Mouse (Mus musculus) hindbrain, postnatal 0 days (tissue): ENCODE measurements around the gene Pum2. TPM values are rescaled to one million over a fixed set of nuclear protein-coding genes. Genes with fewer than 3 reads are reported as not detected.

Source experiments
- ATAC-seq: fragments of 200-750 bp; cut with Nextera tagmentation; 2 replicates; pipeline ENCODE4 v1.8.0; 2017; ENCODE audit warnings: mild to moderate bottlenecking, moderate TSS enrichment, moderate library complexity
- DNase-seq: peaks from one replicate; pipeline ENCODE4 v3.0.0-alpha.2; 2015; ENCODE audit warnings: low spot score
- H3K27ac ChIP-seq: fragments of 300-500 bp; sonication (generic); 2 replicates; pipeline ENCODE4 v1.5.1; 2014; ENCODE audit warnings: mild to moderate bottlenecking
- H3K27me3 ChIP-seq: fragments of 300-500 bp; sonication (generic); 2 replicates; pipeline ENCODE4 v1.6.1; 2014; ENCODE audit warnings: low read length, mixed read lengths; ENCODE audit not compliant: insufficient read depth
- H3K36me3 ChIP-seq: fragments of 300-500 bp; sonication (generic); 2 replicates; pipeline ENCODE4 v1.6.1; 2014; ENCODE audit warnings: low read length, mixed read lengths; ENCODE audit not compliant: insufficient read depth
- H3K4me1 ChIP-seq: fragments of 300-500 bp; sonication (generic); 2 replicates; pipeline ENCODE4 v1.6.1; 2014; ENCODE audit warnings: antibody characterized with exemption, low read length, mixed read lengths; ENCODE audit not compliant: insufficient read depth
- H3K4me2 ChIP-seq: fragments of 300-500 bp; sonication (generic); 2 replicates; pipeline ENCODE4 v1.6.1; 2014; ENCODE audit warnings: low read depth, mild to moderate bottlenecking, low read length, moderate library complexity, mixed read lengths
- H3K4me3 ChIP-seq: fragments of 300-500 bp; sonication (generic); 2 replicates; pipeline ENCODE4 v1.5.1; 2014; ENCODE audit warnings: low read length
- H3K9ac ChIP-seq: fragments of 300-500 bp; sonication (generic); replicated peaks from 2 replicates; pipeline ENCODE4 v1.6.1; 2014; ENCODE audit warnings: mild to moderate bottlenecking, low read length, moderate library complexity, mixed read lengths
- H3K9me3 ChIP-seq: fragments of 300-500 bp; sonication (generic); 2 replicates; pipeline ENCODE4 v1.6.1; 2016; ENCODE audit warnings: low read length, mixed read lengths
- CTCF ChIP-seq: IDR thresholded peaks from 2 replicates; pipeline ENCODE4 v1.5.1; 2016; ENCODE audit warnings: antibody characterized with exemption, control low read depth, low read depth
- WGBS: fragments of 180-500 bp; shearing (Covaris S2); extraction: QIAGEN DNeasy Blood & Tissue Kit; methylation state at CpG from one replicate; pipeline ENCODE4 v1.1.7; 2014; 5-methylcytosine and 5-hydroxymethylcytosine counted together
- polyA plus RNA-seq: library from polyadenylated mRNA; unstranded; fragments of >200 nt; fragmentation: Nextera tagmentation; extraction: Ambion mirVana; gene quantifications from 2 replicates; pipeline ENCODE4 v1.2.1, GENCODE M21; 2015
- total RNA-seq: library from RNA; depleted of rRNA; stranded (reverse); fragments of >200 nt; gene quantifications from 2 replicates; pipeline ENCODE4 v1.2.3, GENCODE M21; 2014

Pum2 gene
- total and polyA plus RNA-seq, 2 experiments from 2014 or later: 31.1 to 118 TPM

GRCm38 (mm10) chr12:8703988-8704387, 30.1 kb downstream of the Pum2 start:
- Histone ChIP-seq H3K36me3 (peaks cover 3% of the 10 kb centered on the region; the same call in 1 of the 2 replicates), H3K9ac (no peak overlapping the region), H3K27me3 (no peaks in the 10 kb centered on the region), H3K9me3 (no peaks in the 10 kb centered on the region), H3K27ac (no peak overlapping the region), H3K4me1 (no peaks in the 10 kb centered on the region), H3K4me3 (no peak overlapping the region), H3K4me2 (no peak overlapping the region)
- no peak for TF ChIP-seq CTCF
- no peak for ATAC-seq
- no peak for DNase-seq
- WGBS: 44% methylated on average over 1 of the region's 1 CpGs

GRCm38 (mm10) chr12:8708876-8709275, 34.9 kb downstream of the Pum2 start:
- DNase-seq (no peak), ATAC-seq (no peak)
- no peak overlapping the region for H3K4me2 ChIP-seq
- peaks cover 3% of the 10 kb centered on the region; the same call in 1 of the 2 replicates for H3K36me3 ChIP-seq
- TF ChIP-seq CTCF: no peak
- no peaks in the 10 kb centered on the region for H3K27me3 ChIP-seq
- H3K9me3 ChIP-seq: no peaks in the 10 kb centered on the region
- no peak overlapping the region for H3K27ac ChIP-seq
- H3K4me3 ChIP-seq: no peak overlapping the region
- no peaks in the 10 kb centered on the region for H3K4me1 ChIP-seq
- WGBS: 84% methylated on average over 2 of the region's 2 CpGs
- H3K9ac ChIP-seq: no peak overlapping the region

GRCm38 (mm10) chr12:8712665-8713064, 38.7 kb downstream of the Pum2 start:
- TF ChIP-seq CTCF: no peak

GRCm38 (mm10) chr12:8716093-8716492, 42.2 kb downstream of the Pum2 start:
- Histone ChIP-seq H3K9ac (no peak overlapping the region), H3K27me3 (no peaks in the 10 kb centered on the region), H3K4me2 (no peak overlapping the region), H3K4me1 (no peaks in the 10 kb centered on the region), H3K4me3 (no peak overlapping the region), H3K27ac (no peak overlapping the region), H3K9me3 (no peaks in the 10 kb centered on the region), H3K36me3 (no peaks in the 10 kb centered on the region)
- ATAC-seq (no peak), DNase-seq (no peak)
- TF ChIP-seq CTCF: no peak
- whole genome bisulfite sequencing: 89% methylated on average over 1 of the region's 1 CpGs

More at GRCm38 (mm10) chr12:8712665-8713064, 38.7 kb downstream of the Pum2 start:
- no peak overlapping the region for H3K4me3 ChIP-seq
- no peak for ATAC-seq
- H3K4me2 ChIP-seq: no peak overlapping the region
- WGBS: 86% methylated on average over 2 of the region's 2 CpGs
- no peaks in the 10 kb centered on the region; the same call in 1 of the 2 replicates for H3K36me3 ChIP-seq
- DNase-seq: no peak
- H3K27me3 ChIP-seq: no peaks in the 10 kb centered on the region
- no peak overlapping the region for H3K9ac ChIP-seq
- H3K9me3 ChIP-seq: no peaks in the 10 kb centered on the region
- no peaks in the 10 kb centered on the region for H3K4me1 ChIP-seq
- H3K27ac ChIP-seq: no peak overlapping the region

- Histone ChIP-seq H3K4me2 (no peak overlapping the region), H3K27me3 (no peaks in the 10 kb centered on the region), H3K4me1 (no peaks in the 10 kb centered on the region), H3K4me3 (no peak overlapping the region), H3K36me3 (peaks cover 9% of the 10 kb centered on the region), H3K9ac (no peak overlapping the region), H3K27ac (no peak overlapping the region), H3K9me3 (no peaks in the 10 kb centered on the region)
- WGBS: 65% methylated on average over 1 of the region's 1 CpGs
- DNase-seq (no peak), ATAC-seq (no peak)
- TF ChIP-seq CTCF: peak; percentile 42
These were observed 53.0 kb downstream of the Pum2 start for GRCm38 (mm10) chr12:8726890-8727289.

- peaks cover 9% of the 10 kb centered on the region for H3K36me3 ChIP-seq
- no peak for DNase-seq
- WGBS: 77% methylated on average over 2 of the region's 2 CpGs
These were observed 54.8 kb downstream of the Pum2 start for GRCm38 (mm10) chr12:8728739-8729138.

GRCm38 (mm10) chr12:8753654-8754053, 79.7 kb downstream of the Pum2 start:
- H3K27ac ChIP-seq: no peak overlapping the region
- peaks cover 14% of the 10 kb centered on the region; the same call in 1 of the 2 replicates for H3K36me3 ChIP-seq
- WGBS: 94% methylated on average over 2 of the region's 2 CpGs
- H3K4me1 ChIP-seq: no peaks in the 10 kb centered on the region
- no peak overlapping the region for H3K4me3 ChIP-seq
- no peak for ATAC-seq
- no peak overlapping the region for H3K4me2 ChIP-seq
- no peak overlapping the region for H3K9ac ChIP-seq
- no peak for TF ChIP-seq CTCF
- H3K27me3 ChIP-seq: no peaks in the 10 kb centered on the region
- H3K9me3 ChIP-seq: no peaks in the 10 kb centered on the region
- no peak for DNase-seq

More at GRCm38 (mm10) chr12:8728739-8729138, 54.8 kb downstream of the Pum2 start:
- Histone ChIP-seq H3K9me3 (no peaks in the 10 kb centered on the region), H3K4me1 (no peaks in the 10 kb centered on the region), H3K9ac (no peak overlapping the region), H3K4me2 (no peak overlapping the region), H3K4me3 (no peak overlapping the region), H3K27ac (no peak overlapping the region), H3K27me3 (no peaks in the 10 kb centered on the region)
- no peak for TF ChIP-seq CTCF
- no peak for ATAC-seq
